Mouse (Mus musculus): ENCODE results near the gene Sgpl1.

The Sgpl1 gene

DNA sequence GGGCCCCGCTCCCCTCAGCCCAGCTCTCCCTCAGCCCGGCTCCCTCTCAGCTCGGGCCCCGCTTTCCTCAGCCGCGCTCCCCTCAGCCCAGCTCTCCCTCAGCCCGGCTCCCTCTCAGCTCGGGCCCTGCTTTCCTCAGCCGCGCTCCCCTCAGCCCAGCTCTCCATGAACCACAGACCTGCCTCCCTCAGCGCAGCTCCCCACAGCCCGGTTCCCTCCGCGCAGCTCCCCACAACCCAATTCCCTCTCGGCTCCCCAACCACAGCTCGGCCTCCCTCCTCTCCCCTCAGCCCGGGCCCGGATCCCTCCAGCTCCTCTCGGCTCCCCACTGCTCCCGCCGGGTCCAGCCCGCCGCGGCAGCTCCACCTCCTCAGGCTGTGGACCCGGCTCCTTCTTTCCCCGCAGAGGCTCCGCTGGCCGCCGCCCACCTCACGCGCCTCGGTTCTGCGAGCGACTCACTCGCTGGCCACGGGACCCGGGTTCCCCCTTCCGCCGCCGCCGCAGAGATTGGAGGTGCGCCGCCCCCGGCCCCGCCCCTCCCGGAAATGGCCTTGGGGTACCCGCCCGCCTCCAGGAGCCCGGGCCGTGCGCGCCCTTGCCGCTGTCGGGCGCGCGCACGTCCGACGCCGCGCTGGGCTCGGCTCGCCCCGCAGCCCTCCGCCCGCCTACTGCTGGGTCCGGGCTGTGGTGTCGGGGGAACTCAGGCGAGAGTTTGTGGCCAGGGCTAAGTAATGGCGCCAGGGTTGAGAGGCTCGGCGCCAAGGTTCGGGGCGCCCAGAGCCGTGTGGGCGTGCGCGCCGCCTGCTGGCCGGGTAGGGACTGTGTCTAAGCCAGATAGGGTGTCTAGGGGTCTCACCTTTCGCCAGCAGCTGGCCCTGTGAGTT, at the start of gene Sgpl1:
TSS of gene Sgpl1 (minus strand) at position 547 of the 884 bp plus-strand sequence.
- peak; percentile 83 to 92 for DNase-seq (ENCODE audit: low spot score in 2 of 2)

DNA sequence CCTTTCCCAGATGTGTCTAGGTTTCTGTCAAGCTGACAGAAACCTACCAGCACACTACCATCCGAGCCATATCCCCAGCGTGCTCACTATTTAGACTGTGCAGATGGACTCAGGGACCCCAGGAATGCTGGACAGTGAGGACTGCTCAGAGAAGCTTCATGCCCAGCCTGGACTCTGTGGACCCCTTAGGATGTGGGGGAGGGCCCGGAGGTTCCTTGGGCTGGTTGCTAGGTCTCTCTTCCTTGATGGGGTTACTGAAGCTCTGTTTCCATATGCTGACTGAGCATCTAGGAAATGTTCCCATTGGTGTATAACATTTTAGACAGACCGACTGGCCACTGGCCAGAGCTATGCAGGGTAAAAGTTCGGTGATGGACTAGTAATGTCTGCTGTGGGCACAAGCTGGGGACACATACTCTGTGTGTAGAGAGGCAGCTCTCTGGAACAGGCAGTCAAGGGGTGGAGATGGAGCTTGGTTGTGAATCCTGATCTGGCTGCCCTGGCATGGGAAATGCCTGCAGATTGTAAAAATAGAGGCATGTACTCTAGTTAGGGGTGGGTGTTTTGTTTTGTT, 48.3 kb upstream of the Sgpl1 start:
- no peak for DNase-seq (ENCODE audit: low spot score in 2 of 2)

DNA sequence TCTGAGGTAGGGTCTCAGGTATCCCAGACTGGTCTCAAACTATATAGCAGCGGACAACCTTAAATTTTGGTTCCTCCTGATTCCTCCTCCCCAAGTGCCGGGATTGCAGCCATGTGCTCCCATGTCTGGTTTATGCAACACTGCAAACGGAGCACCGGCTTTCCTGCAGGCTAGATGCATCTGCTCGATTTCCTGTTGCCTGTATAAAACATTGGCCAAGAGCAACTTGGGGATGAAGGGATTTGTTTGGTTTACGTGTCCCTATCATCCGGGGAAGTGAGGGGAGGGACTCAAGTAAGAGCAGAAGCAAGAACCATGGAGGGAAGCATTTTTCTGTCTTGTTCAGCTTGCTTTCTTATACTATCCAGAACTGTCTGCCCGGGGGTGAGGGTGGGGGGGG, 47.7 kb upstream of the Sgpl1 start:
- no peak for DNase-seq (ENCODE audit: low spot score in 2 of 2)

DNA sequence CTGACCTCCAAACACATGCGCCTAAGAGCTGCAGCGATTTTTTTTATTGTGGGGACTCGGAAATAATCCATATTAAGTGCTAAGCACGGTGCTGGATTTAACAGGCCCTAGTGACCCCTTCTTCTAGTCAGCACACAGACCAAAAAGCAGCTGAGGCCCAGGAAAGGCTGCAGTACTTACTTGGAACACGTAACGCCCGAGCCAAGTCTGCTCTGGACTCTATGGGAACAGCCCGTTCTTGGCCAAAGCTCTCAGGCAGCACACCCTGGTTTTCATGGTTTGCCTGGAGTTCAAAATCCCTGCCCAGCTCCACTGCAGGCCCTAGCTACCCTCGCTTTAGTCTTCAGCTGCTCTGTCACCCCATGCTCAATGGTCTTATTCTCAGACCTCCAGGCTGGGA, 47.1 kb upstream of the Sgpl1 start:
- DNase-seq (ENCODE audit: low spot score in 2 of 2): peak in 1 of 2 experiments; percentile 34

DNA sequence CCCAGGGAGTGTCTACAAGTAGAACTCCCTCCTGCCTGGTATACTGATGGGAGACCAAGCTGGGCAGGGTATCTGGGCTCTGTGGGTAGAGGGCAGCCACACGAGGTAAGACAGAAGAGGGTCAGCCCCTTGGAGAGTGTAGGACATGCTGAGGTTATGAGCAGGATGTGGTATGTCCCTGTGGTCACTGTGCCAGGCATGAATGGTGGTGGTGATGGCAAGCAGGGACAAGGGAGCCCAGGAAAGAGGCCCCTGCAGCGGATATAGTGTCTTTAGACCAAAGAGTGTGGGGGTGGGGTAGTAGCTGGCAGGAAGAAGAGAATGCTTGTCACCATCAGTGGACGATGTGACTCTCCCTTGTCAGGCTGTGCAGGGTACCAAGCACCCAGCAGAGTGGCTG, 40.5 kb upstream of the Sgpl1 start:
- no peak for DNase-seq (ENCODE audit: low spot score in 2 of 2)

DNA sequence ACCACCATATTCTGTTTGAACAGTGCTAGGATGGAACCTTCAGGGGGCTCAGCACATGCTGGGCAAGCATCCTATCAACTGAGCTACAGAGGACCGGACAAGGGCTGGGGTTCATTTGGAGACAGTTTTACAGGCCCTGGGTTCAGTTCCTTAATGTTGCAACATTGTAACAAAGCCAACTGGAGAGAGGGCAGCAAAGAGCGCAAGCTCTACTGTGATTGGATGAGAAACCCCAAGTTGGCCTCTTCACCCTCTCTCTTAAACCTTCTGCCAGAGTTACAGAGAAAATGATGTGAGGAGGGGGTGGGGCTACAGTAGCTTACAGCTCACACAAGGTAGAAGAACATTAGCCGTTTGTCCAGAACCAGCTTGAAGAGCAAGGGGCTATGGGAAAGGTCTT, 39.5 kb upstream of the Sgpl1 start:
- DNase-seq (ENCODE audit: low spot score in 2 of 2): no peak

DNA sequence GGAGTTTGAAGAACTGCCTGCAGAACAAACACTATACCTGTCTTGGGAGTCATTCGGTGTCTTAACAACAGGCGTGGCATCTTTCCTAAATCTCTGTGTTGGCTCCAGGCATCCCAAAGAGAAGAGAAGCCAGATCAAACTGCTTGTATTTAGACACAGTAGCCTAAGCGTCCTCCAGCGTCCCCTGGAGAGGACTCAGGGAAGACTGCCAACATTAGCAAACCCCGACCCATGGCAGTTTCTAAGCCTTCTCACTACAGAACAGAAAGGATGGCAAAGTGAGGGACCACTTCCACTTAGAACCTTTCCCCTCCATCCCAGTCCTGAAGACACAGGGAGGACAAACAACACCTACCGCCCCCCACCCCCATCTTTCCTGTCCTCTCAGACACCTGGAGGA, 32.4 kb upstream of the Sgpl1 start:
- DNase-seq (ENCODE audit: low spot score in 2 of 2): no peak

DNA sequence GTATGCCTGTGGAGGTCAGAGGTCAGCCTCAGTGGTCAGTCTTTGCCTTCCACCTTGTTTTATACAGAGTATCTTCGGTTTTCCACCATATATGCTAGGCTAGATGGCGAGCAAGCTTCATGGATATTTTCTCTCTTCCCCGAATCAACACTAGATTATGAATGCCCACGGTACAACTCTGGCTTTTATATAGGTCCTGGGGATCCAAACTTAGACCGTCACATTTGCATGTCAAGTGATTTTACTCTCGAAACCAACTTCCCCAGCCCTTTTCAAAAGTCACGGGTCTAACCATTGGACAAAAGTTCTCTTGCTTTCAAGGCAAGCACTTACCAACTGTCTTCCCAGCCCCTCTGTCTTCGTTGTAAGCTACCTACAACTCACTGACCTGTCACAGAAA, 31.2 kb upstream of the Sgpl1 start:
- no peak for DNase-seq (ENCODE audit: low spot score in 2 of 2)

DNA sequence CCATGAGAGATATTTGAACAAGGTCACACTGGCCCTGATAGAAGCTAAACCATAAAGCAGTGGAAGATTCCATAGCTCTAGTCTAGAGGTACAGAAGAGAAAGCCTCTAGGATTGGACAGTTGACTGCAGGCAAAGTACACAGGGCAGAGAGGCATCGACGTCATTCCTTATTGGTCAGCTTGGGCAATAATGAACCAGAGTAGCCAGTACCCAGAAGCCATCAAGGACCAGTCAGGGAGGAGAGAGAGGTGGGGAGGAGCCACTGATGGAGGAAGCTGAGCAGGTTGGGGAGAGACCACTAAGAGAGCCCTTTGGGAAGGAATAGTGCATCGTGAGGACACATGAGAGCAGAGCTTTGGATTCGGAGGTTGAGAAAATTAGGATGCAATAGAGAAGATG, 30.2 kb upstream of the Sgpl1 start:
- DNase-seq (ENCODE audit: low spot score in 2 of 2): no peak

DNA sequence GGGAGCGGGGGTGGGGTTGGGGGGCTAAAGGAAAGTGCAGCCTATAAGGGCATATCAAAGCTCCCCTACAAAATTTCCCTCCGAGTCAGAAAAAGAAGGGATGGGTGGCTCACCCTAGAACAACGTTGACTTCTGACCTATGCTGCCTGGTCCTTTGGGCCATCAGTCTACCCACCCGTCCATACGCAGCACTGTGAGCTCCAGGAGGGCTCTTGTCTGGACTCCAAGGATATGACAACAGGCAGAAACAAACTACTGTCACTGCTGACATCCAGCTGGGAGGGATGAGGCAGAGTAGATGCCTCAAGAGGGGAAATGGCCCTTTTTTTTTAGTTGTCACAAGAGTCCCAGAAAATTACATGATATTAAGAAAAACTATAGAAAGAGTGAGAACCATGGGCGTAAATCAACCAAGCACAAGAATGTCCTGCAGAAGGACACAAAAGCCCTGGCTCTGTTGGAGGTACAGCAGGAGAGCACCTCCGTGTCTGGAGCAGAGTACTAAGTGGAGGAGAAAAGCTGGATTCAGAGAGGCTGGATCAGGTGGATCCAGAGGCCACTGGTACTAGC, 28.8 kb upstream of the Sgpl1 start:
- DNase-seq (ENCODE audit: low spot score in 2 of 2): no peak

DNA sequence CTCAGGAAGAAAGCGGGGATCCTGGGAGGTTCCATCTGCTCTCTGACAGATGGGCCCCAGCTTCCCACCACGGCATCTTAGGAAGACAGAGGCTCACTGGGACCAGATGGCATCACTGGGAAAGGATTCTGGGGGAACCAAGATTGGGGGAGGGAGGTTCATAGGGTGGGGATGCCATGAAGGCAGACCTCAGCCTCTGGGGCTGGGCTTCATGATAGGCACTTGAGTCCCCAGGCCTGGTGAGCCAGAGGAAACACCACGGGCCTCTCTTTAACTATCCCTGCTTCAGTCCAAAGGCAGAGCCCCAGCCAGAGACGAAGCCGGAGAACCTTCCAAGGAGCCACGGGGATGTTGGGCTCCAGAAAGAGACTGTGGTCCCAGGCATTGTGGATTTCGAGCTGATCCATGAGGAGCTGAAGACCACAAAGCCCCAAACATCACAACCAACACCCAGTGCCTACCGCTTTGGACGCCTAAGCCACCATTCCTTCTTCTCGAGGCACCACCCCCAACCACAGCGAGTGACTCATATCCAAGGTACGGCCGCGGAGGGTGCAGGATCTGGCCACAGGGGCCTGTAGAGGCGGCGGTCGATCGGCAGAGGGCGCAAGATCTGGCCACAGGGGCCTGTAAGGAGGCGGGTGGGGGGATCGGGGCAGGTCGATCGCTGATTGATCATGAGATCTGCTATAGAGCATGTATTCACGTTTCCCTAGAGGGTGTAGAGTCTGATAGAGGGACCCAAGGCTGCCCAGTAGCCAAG, 28.1 kb upstream of the Sgpl1 start:
- no peak for DNase-seq (ENCODE audit: low spot score in 2 of 2)

DNA sequence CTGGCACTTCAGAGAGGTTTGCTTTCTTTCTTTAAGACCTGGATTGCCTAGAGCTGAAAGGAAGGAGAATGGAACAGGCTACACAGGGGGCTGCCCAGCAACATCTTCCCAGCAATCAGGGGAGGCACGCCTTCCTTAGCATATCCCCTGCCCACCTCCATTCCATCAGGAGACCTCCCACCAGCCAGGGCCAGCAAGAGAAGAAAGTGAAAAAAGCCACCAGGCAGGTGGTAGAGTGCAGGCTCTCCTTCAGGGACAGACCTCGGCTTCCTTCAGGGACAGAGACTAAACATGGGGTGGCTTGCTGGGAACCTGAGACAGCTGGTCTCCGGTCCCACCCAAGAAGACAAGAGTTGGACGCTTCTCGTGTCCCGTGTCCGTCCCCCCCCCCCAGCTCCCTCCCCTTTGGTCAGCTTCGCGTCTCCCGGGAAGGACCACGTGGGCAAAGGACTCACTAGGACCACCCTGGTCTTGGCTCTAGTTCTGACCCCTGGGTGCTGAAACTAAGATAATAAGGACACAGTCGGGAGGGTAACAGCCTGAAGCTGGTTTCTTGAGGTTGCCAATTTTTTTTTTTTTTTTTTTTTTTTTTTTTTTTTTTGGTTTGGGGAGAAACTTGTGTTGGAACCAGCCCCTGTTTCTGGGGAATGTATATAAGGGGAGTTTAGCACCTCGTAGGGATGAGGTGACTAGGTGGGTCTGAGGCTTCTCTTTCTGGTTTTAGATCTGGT, 27.4 kb upstream of the Sgpl1 start:
- no peak for DNase-seq (ENCODE audit: low spot score in 2 of 2)

DNA sequence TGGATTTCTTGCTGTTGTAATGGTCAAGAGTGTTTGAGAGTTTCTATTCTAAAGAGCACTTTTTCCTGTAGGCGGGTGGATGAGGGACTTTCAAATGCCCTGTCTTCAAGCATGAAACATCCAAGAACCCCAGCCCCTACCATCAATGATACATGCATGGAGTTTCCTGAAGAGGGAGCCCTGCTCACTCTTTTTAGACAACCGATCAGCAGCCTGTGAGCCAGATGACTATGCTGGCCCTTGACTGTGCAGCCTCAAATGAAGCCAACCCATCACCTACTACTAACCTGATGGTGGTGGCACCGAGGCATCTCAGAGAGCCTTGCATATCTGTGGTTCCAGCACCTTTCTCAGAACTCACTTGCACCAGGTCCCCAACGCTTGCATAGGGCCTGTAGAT, 25.0 kb upstream of the Sgpl1 start:
- no peak for DNase-seq (ENCODE audit: low spot score in 2 of 2)

DNA sequence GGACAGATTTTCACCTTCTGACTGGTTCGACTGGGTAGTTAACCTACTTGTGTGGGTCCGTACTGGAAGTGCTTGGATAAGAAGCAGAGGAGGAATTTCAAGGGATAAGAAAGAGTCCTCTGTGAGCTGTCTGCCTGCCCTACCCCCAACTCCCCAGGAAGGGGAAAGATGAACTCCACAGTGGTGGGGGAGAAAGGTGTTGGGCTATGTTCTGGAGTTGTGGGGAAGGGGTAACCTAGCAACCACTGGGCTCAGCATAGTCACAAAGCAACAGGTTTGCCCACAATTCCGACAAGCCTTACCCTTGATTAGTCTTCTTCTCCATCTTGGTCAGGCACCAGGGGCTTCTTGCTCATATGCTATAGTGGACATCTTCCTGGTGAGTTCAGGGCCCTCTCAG, 24.2 kb upstream of the Sgpl1 start, which contains the start of gene Tbata:
TSS of gene Tbata (plus strand) at position 301 of the 400 bp plus-strand sequence.
- no peak for DNase-seq (ENCODE audit: low spot score in 2 of 2)

DNA sequence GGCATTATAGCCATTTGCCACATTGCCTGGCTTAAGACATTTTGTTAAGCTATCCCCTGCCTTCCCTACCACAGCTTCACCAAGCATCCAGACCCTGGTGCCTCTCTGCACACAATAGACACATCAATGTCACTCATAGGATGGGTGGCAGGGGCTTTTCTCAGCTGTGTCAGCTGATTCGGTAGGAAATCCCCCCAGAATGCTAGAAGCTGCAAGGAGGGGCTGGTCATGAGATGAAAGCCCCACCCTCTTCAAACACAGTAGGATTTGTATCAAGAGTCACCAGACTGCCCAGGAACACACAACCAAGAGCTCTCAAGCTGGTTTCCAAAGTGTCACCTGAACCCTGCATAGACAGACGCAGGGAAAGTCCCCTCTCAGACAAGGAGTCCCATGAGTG, 20.9 kb upstream of the Sgpl1 start:
- no peak for DNase-seq (ENCODE audit: low spot score in 2 of 2)

DNA sequence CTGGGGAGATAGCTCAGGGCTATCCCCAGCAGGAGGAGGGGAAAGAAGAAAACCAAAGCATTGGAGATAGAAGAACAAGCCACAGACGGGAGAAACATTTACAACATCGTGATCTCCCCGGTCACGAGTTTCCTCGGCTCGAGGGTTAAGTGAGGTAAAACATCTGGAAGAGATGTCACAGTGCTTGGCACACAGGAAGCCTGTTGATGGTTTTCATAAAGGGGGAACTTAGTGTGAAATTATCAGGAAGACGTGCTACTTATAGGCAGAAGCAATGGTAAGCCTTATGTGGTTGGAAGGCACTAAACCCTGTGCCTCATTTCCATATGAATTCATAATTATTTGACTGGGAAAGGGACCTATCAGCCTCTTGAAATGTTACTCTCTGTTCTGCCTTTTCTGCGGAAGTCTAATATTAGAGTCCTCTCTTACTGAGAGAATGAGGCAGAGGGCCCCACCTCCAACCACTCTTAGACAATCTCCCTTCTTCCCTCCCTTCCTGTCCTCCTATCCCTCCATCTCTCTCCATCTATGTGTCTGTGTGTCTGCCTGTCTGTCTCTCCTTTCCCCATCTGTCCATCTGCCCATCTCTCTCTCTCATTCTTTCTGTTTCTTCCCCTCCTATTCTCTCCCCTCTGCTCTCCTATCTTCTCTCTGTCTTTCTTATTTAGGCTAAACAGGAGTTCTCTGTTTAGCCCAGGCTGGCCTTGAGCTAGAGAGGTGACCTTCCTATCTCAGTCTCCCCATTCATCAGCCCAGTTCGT, 20.0 kb upstream of the Sgpl1 start:
- DNase-seq (ENCODE audit: low spot score in 2 of 2): no peak

DNA sequence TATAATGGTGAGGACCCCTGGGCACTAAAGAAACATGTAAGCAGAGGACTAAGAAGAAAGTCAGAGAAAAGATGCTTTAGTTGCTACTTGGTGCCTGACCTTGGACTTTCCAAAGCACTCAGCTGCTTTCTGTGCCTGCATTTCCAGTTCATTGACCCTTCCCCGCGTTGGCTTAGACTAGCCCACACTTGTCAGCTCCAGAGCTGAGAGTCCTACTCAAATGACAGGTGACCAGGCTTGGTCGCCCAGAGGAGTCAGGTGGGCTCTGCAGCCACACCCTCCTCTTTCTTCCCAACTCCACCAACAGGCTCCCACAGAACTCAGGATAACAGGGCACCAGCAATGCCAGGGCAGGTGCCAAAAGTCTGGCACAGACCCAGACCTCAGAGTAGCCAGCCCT, 14.9 kb upstream of the Sgpl1 start:
- peak; percentile 44 to 58 for DNase-seq (ENCODE audit: low spot score in 2 of 2)

DNA sequence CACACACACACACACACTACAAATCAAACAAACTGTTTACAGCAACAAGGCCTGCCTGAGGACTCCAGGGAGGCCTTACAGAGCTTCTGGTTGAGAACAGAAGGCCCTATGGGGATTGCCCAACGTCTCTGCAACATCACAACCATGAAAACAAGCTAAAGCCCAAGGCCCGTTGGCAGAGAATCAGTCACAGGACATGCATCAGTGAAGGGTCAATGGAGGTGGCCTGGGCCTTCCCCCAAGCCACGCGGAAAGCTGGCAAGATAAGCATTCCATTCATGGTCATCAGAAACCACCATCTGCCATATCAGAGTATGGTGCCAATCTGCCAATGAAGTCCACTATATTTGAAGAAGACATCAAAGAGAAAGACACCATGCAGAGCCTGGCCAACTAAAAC, 13.2 kb upstream of the Sgpl1 start:
- DNase-seq (ENCODE audit: low spot score in 2 of 2): peak in 1 of 2 experiments; percentile 68

DNA sequence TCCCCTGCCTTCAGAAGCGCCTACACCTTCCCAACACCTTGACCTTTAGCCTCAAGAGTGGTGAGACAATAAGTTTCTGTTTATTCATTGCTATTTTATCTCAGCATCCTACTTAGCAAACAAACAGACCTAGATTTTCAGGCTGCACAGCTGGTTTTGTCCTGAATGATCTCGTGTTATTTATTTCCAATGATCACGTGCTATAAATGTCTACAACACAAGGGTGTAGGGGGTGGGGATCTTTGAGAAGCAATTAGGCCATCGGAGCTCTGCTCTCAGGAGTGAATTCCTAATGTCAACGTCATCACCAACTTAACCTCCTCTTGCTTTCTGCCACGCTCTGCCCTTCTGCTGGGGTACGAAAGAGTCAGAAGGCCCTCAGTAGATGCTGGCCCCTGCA, 12.6 kb upstream of the Sgpl1 start:
- DNase-seq (ENCODE audit: low spot score in 2 of 2): peak; percentile 23 to 27

DNA sequence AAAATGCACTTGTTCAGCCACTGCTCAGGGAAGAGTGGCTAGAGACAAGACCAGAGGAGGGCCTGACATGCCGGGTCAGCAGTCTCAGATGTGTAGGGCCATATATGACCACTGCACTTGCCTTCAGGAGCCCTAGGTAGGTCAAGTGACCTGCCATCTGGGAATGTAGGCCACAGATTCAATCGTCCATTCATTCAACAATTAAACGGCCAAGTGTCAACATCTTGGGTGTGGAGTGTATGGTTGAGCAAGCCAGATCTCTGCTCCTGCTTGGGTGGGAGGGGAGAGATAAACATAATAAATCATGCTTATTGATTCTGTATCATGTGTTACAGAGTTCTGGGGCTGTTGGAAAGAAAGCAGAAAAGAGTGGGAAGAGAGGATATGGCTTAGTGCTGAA, 11.1 kb upstream of the Sgpl1 start:
- DNase-seq (ENCODE audit: low spot score in 2 of 2): no peak

DNA sequence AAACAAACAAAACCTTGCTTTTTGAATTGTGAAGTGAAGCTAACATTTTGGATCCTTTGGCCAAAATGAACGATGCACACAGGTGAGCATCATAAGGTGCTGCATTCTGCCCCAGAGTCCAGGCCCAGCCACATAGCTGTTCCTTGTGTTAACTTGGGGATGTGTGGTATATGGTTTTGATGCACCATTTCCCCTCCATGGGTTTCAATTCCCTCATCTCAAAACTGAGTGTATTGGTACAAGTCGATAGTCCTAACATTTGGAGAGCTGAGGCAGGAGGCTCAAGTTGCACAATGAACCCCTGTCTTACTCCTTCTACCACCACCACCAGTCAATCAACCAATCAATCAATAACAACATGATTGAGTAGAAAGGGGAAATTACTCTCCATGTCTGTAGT, 8.9 kb upstream of the Sgpl1 start:
- DNase-seq (ENCODE audit: low spot score in 2 of 2): no peak
